Mouse (Mus musculus) midbrain, postnatal 0 days (tissue): Measurements from ENCODE around the gene Cfap74. TPM values are rescaled to one million over a fixed set of nuclear protein-coding genes. Genes with fewer than 3 reads are reported as not detected.
A peak's percentile ranks its signal among the peaks of the same experiment; 100 is the strongest.

Experiments
- ATAC-seq: fragments of 200-750 bp; cut with Nextera tagmentation; 2 replicates; pipeline ENCODE4 v1.8.0; 2017; ENCODE audit warnings: moderate number of reproducible peaks, mild to moderate bottlenecking, moderate TSS enrichment, moderate library complexity; ENCODE audit not compliant: low FRiP score
- DNase-seq: peaks from one replicate; pipeline ENCODE4 v3.0.0-alpha.2; 2015; ENCODE audit warnings: low spot score
- H3K27ac ChIP-seq: fragments of 300-500 bp; sonication (generic); 2 replicates; pipeline ENCODE4 v1.5.1; 2014; ENCODE audit warnings: low read depth, mild to moderate bottlenecking, low read length, mixed read lengths
- H3K27me3 ChIP-seq: fragments of 300-500 bp; sonication (generic); 2 replicates; pipeline ENCODE4 v1.6.1; 2014; ENCODE audit warnings: low read length, control low read depth, mixed read lengths; ENCODE audit not compliant: insufficient read depth
- H3K36me3 ChIP-seq: fragments of 300-500 bp; sonication (generic); 2 replicates; pipeline ENCODE4 v1.6.1; 2014; ENCODE audit warnings: low read length, control low read depth, mixed read lengths; ENCODE audit not compliant: insufficient read depth
- H3K4me1 ChIP-seq: fragments of 300-500 bp; sonication (generic); 2 replicates; pipeline ENCODE4 v1.6.1; 2014; ENCODE audit warnings: mild to moderate bottlenecking, control low read depth, antibody characterized with exemption, low read length, mixed read lengths; ENCODE audit not compliant: insufficient read depth
- H3K4me2 ChIP-seq: fragments of 300-500 bp; sonication (generic); 2 replicates; pipeline ENCODE4 v1.6.1; 2014; ENCODE audit warnings: low read depth, mild to moderate bottlenecking, low read length, mixed read lengths; ENCODE audit not compliant: poor library complexity, severe bottlenecking
- H3K4me3 ChIP-seq: fragments of 300-500 bp; sonication (generic); 2 replicates; pipeline ENCODE4 v1.5.1; 2014; ENCODE audit warnings: low read depth, mild to moderate bottlenecking, low read length, moderate library complexity
- H3K9ac ChIP-seq: fragments of 300-500 bp; sonication (generic); replicated peaks from 2 replicates; pipeline ENCODE4 v1.6.1; 2014; ENCODE audit warnings: mild to moderate bottlenecking, low read length, moderate library complexity, mixed read lengths; ENCODE audit not compliant: poor library complexity, severe bottlenecking
- H3K9me3 ChIP-seq: fragments of 300-500 bp; sonication (generic); 2 replicates; pipeline ENCODE4 v1.6.1; 2016; ENCODE audit warnings: low read length, control low read depth
- CTCF ChIP-seq: IDR thresholded peaks from 2 replicates; pipeline ENCODE4 v1.5.1; 2016; ENCODE audit warnings: antibody characterized with exemption, mild to moderate bottlenecking
- WGBS: fragments of 180-500 bp; shearing (Covaris S2); extraction: QIAGEN DNeasy Blood & Tissue Kit; methylation state at CpG from one replicate; pipeline ENCODE4 v1.1.7; 2014; 5-methylcytosine and 5-hydroxymethylcytosine counted together
- polyA plus RNA-seq: library from polyadenylated mRNA; unstranded; fragments of >200 nt; fragmentation: Nextera tagmentation; extraction: Ambion mirVana; gene quantifications from 2 replicates; pipeline ENCODE4 v1.2.1, GENCODE M21; 2015
- total RNA-seq: library from RNA; depleted of rRNA; stranded (reverse); fragments of >200 nt; gene quantifications from 2 replicates; pipeline ENCODE4 v1.2.3, GENCODE M21; 2014

The Cfap74 gene
- total and polyA plus RNA-seq, 2 experiments from 2014 or later, result 5.7 to 6.5 TPM

DNA sequence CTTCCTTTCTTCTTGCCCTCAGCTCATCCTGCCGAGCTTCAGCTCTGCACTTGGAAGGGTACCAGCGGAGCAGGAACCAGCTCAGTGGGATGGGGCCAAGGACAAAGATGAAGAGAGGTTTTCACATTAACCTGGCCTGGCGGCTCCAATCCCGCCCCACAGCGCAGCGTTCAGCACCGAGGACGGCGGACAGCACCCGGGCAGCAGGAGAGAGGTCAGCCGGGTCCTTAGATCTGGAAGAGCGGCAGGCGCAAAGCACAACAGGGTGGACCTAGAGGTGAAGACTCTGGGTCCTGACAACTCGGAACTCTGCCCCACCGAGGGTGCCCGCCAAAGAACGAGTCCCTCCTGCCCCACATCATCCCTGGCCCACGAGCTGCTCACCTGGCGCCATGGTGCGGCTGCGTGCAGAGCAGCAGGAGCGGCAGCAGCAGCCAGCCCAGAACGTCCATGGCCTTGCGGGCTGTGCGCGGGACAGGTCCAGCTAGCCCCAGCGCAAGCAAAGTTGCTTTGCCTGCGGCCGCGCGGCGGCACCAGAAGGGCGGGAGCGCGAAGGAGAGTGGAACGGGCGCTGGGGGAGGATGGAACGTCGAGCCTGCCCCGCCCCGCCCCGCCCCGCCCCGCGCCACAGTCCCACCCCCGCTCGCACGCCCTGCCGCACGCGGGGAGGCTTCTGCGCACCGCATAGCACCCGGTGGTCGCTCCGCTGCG, 11.3 kb upstream of the Cfap74 start, which contains the start of gene Gabrd:
Gabrd (minus strand) TSS at position 602 of the 711 bp plus-strand sequence.
- peak within 1 kb of the TSS; percentile 68 for H3K4me2 ChIP-seq
- peaks cover 29% of the 10 kb centered on the region for H3K27me3 ChIP-seq
- no peaks in the 10 kb centered on the region for H3K9me3 ChIP-seq
- ATAC-seq, result no peak
- DNase-seq, result no peak
- H3K4me1 ChIP-seq, result no peaks in the 10 kb centered on the region
- no peak within 1 kb of the TSS for H3K27ac ChIP-seq
- H3K36me3 ChIP-seq, result no peaks in the 10 kb centered on the region
- 1% methylated on average over 42 of the region's 57 CpGs for WGBS
- no peak within 1 kb of the TSS; the same call in 1 of the 2 replicates for H3K9ac ChIP-seq
- 0 out of 2 replicates have a peak, but pooled peaks have one; percentile 11 for TF ChIP-seq CTCF
- H3K4me3 ChIP-seq, result peak within 1 kb of the TSS; percentile 41

DNA sequence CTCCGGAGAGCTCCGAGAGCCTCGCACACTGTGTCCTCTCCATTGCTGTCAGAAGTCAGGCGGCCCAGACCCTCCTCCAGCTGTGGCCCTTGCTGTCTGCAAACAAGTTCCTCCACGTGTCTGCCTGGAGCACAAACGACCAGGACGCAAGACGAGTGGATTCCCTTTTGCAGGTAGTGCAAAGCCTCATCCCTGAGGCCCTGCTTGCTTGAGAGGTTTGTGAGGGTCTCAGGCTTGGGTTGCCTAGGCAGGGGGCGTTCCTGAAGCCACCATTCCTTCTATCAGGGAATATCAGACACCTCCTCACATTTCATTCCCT, 10.8 kb upstream of the Cfap74 start:
- Histone ChIP-seq H3K27me3 (peaks cover 27% of the 10 kb centered on the region), H3K4me1 (no peaks in the 10 kb centered on the region), H3K4me2 (peak overlapping the region; percentile 68), H3K9me3 (no peaks in the 10 kb centered on the region), H3K4me3 (peak overlapping the region; percentile 41), H3K27ac (no peak overlapping the region), H3K36me3 (no peaks in the 10 kb centered on the region), H3K9ac (no peak overlapping the region)
- ATAC-seq (no peak), DNase-seq (no peak)
- TF ChIP-seq CTCF, result no peak
- 8% methylated on average over 9 of the region's 9 CpGs for WGBS

DNA sequence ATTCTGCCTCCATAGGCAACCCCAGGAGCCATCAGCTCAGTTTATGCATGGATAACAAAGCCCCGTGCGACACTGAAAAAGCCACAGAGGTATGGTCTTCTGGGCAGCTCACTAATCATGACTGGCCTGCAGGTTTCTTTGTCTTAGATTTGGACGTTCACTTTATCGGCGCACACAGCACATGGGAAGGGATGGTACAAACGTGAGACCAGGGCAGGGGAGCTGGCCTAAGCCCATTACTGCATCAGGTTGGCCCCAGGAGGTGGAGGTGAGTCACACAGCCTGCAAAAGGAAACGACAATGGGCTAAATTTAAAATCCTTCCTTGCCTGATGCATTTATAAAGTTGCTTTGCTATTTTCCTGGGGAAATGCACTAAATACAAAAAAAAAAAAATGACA, 7.9 kb upstream of the Cfap74 start:
- TF ChIP-seq CTCF, result no peak
- no peak overlapping the region for H3K9ac ChIP-seq
- no peak overlapping the region for H3K4me3 ChIP-seq
- no peak overlapping the region for H3K27ac ChIP-seq
- peaks cover 30% of the 10 kb centered on the region for H3K27me3 ChIP-seq
- WGBS, result 55% methylated on average over 7 of the region's 7 CpGs
- ATAC-seq (no peak), DNase-seq (no peak)
- H3K4me1 ChIP-seq, result no peaks in the 10 kb centered on the region
- H3K9me3 ChIP-seq, result no peaks in the 10 kb centered on the region
- no peak overlapping the region for H3K4me2 ChIP-seq
- no peaks in the 10 kb centered on the region for H3K36me3 ChIP-seq

DNA sequence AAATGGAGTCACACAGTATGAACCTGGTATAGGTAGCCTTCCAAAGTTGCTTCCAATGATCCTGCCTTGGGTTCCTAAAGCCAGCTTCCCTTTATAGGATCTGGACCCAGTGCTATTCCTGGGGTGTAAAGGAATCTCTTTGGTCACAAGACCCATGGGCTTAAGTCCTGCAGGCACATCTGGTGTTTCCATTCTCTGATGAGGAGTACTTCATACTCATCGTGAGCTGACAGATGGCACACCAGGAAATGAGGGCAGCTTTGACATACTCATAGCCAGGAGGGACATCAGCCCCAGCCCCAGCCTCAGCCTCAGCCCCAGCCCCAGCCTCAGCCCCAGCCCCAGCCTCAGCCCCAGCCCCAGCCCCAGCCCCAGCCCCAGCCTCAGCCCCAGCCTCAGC, 6.5 kb upstream of the Cfap74 start:
- Histone ChIP-seq H3K9ac (no peak overlapping the region), H3K4me2 (no peak overlapping the region), H3K27ac (no peak overlapping the region), H3K4me1 (no peaks in the 10 kb centered on the region), H3K9me3 (no peaks in the 10 kb centered on the region), H3K27me3 (peaks cover 20% of the 10 kb centered on the region), H3K4me3 (no peak overlapping the region), H3K36me3 (no peaks in the 10 kb centered on the region)
- TF ChIP-seq CTCF, result no peak
- ATAC-seq, result no peak
- 69% methylated on average over 1 of the region's 1 CpGs for WGBS
- no peak for DNase-seq

DNA sequence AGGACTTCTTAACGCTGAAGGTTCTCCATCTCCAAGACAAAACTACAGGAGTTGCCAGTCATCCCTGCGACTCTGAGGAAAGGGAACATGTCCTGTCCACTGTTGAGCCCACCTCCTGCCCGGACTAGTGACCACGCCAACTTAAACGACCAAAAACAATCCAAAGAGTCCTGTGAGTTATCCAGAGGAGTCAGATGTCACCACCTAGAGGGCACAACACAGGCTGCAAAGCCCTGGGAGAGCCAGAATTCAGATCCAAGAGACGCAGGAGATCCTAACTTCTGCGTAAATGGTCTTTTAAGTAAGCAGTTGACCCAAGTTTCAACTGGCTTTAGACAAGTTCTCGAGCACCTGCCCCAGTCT, 314 bp upstream of the Cfap74 start:
- no peaks in the 10 kb centered on the region for H3K9me3 ChIP-seq
- H3K4me1 ChIP-seq, result peaks cover 4% of the 10 kb centered on the region; the same call in 1 of the 2 replicates
- no peaks in the 10 kb centered on the region for H3K27me3 ChIP-seq
- H3K27ac ChIP-seq, result peak overlapping the region; percentile 13; the same call in 1 of the 2 replicates
- peak overlapping the region; percentile 69 for H3K4me2 ChIP-seq
- peak overlapping the region; percentile 33; the same call in 1 of the 2 replicates for H3K9ac ChIP-seq
- 1% methylated on average over 8 of the region's 8 CpGs for WGBS
- TF ChIP-seq CTCF, result peak; percentile 68
- DNase-seq, result no peak
- H3K4me3 ChIP-seq, result peak overlapping the region; percentile 54
- peak; percentile 45; the same call in 1 of the 2 replicates for ATAC-seq
- H3K36me3 ChIP-seq, result no peaks in the 10 kb centered on the region

DNA sequence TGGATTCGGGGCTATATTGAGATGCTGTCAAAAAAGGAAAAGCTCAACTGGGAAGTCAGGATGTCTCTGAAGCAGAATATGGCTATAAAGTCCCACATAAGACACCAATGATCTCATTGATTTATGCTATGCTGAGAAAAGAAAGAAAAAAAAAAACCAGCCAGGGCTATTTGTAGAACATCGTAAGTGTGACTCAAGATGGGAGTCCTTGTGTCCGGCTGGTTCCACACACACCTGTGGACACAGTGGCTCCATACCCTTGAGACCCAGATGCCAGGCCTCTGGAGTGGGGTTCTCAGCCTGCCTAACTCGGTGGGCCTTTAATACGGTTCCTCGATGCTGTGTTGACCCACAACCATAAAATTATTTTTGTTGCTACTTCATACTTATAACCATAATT, 3.1 kb downstream of the Cfap74 start:
- H3K9me3 ChIP-seq, result no peaks in the 10 kb centered on the region
- no peak overlapping the region for H3K4me2 ChIP-seq
- TF ChIP-seq CTCF, result no peak
- DNase-seq (no peak), ATAC-seq (no peak)
- 95% methylated on average over 6 of the region's 6 CpGs for WGBS
- no peak overlapping the region for H3K4me3 ChIP-seq
- no peak overlapping the region for H3K9ac ChIP-seq
- no peaks in the 10 kb centered on the region for H3K27me3 ChIP-seq
- peaks cover 4% of the 10 kb centered on the region; the same call in 1 of the 2 replicates for H3K4me1 ChIP-seq
- H3K36me3 ChIP-seq, result no peaks in the 10 kb centered on the region
- no peak overlapping the region for H3K27ac ChIP-seq
